Mouse (Mus musculus): Measurements from ENCODE around the gene Mctp2. TPM values are rescaled to one million over a fixed set of nuclear protein-coding genes. Genes with fewer than 3 reads are reported as not detected.

Gene Mctp2
- polyA plus RNA-seq, 1 experiment from 2014 or later = 4.1 TPM

DNA sequence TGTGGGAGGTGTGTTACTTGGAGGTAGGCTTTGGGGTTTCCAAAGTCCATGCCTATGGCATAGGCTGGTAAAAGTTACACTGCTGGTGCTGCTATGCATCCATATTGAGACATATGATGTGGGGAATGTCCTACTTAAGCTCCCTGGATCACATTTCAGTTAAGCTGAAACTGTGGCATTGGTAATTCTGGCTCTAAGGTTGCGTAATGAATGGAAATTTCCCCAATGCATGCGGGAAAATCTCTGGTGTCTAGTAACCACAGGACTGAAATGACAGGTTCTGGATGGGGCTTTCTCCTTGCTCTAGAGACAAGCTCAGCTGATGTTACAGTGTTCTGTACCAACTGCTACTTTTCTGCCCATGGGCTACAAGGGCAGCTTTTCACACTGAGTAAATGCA lies 240.1 kb downstream of the Mctp2 start:
- no peak for ATAC-seq (replicated peaks; ENCODE audit: low FRiP score, low read depth)
- Histone ChIP-seq H3K4me1 (replicated peaks; ENCODE audit: insufficient read depth, low read length) (no peaks in the 10 kb centered on the region), H3K9ac (ENCODE audit: low read depth, low read length) (no peak overlapping the region), H3K4me3 (replicated peaks; ENCODE audit: low read depth, low read length) (no peak overlapping the region), H3K27ac (no peak overlapping the region), H3K9me3 (replicated peaks; ENCODE audit: low read length) (no peaks in the 10 kb centered on the region), H3K27me3 (ENCODE audit: insufficient read depth, low read length) (no peaks in the 10 kb centered on the region), H3K4me2 (ENCODE audit: low read length) (no peak overlapping the region), H3K36me3 (ENCODE audit: insufficient read depth, low read length) (no peaks in the 10 kb centered on the region)
- DNase-seq (ENCODE audit: low spot score) = no peak
- WGBS = 89% methylated on average over 2 of the region's 2 CpGs
- no peak for TF ChIP-seq CTCF (IDR thresholded peaks at IDR 0.05; ENCODE audit: low read depth)

DNA sequence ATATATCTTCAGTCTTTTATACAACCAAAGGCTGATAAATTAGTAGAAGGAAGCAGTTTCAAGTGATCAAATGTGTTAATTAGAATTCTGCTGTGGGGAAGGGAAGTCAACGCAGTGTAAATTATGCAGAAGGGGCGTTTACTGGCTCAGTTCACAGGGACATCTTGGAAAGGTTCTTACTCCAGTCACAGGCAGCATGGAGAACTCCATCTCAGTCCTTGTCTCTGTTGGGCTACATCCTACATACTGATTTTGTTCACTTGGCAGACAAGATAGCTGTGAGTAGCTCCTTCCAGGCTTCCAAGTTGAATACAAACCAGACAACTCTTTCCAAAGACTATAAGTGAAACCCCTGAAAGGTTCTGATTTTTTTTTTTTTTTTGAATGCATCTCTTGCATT lies 254.6 kb downstream of the Mctp2 start:
- H3K9me3 ChIP-seq (replicated peaks; ENCODE audit: low read length) = no peaks in the 10 kb centered on the region
- no peak overlapping the region for H3K4me3 ChIP-seq (replicated peaks; ENCODE audit: low read depth, low read length)
- WGBS = 68% methylated on average over 2 of the region's 2 CpGs
- no peak overlapping the region for H3K27ac ChIP-seq
- H3K27me3 ChIP-seq (ENCODE audit: insufficient read depth, low read length) = no peaks in the 10 kb centered on the region
- H3K4me1 ChIP-seq (replicated peaks; ENCODE audit: insufficient read depth, low read length) = no peaks in the 10 kb centered on the region
- TF ChIP-seq CTCF (IDR thresholded peaks at IDR 0.05; ENCODE audit: low read depth) = no peak
- DNase-seq (ENCODE audit: low spot score) (no peak), ATAC-seq (replicated peaks; ENCODE audit: low FRiP score, low read depth) (no peak)
- no peaks in the 10 kb centered on the region for H3K36me3 ChIP-seq (ENCODE audit: insufficient read depth, low read length)
- no peak overlapping the region for H3K4me2 ChIP-seq (ENCODE audit: low read length)
- H3K9ac ChIP-seq (ENCODE audit: low read depth, low read length) = no peak overlapping the region

DNA sequence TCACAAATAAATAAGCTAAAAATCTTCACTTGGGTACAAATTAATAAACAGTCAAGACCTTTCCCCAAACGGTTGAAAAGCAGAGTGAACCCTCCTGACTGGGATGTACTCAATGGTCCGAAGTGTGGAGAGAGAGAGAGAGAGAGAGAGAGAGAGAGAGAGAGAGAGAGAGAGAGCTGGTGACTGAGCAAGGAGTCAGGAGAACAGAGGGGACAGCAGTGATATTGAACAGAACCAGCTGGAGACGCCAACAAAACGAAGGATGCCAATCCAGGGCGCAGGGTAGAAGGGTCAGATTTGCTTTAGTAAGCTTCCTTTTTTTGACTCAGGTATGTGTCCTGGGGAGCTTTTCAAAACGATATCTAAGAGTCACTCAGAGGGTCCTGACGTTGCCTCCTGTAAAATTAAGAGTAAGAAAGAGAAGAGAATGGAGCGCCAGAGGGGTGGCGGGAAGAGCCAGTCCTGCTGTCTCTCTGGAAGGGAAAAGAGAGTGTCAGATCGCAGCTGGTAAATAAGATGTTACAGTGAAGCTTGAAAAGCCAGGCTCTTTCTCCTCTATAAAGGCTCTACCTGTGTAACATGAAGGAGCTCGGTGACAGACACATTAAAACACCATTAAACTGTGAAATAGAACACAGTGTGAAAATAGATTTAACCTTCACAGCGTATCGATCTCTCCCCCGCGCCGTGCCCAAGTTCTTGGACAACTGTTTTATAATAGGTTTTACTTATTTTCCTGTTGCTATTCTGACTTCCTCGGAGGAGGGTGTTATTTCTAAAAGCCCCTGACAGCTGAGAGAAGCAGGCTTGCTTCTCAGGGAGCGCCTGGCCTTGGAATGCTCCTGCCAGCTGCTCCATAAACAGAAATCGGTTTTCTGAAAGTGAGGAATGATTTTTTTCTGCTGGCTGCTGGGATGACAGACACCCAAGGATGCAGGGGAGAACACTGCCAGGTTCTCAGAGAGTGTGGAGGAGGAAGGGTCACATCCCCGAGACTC lies 258.5 kb downstream of the Mctp2 start:
- Histone ChIP-seq H3K4me2 (ENCODE audit: low read length) (peak overlapping the region; percentile 25), H3K36me3 (ENCODE audit: insufficient read depth, low read length) (no peaks in the 10 kb centered on the region), H3K27me3 (ENCODE audit: insufficient read depth, low read length) (no peaks in the 10 kb centered on the region), H3K9ac (ENCODE audit: low read depth, low read length) (no peak overlapping the region), H3K4me3 (replicated peaks; ENCODE audit: low read depth, low read length) (no peak overlapping the region), H3K27ac (no peak overlapping the region), H3K9me3 (replicated peaks; ENCODE audit: low read length) (no peaks in the 10 kb centered on the region), H3K4me1 (replicated peaks; ENCODE audit: insufficient read depth, low read length) (no peaks in the 10 kb centered on the region)
- DNase-seq (ENCODE audit: low spot score) (peak; percentile 11), ATAC-seq (replicated peaks; ENCODE audit: low FRiP score, low read depth) (no peak)
- 38% methylated on average over 20 of the region's 20 CpGs for WGBS
- no peak for TF ChIP-seq CTCF (IDR thresholded peaks at IDR 0.05; ENCODE audit: low read depth)

Measured in kidney, postnatal 0 days (tissue).